Mouse (Mus musculus): ENCODE measurements at regions not wholly inside any gene's neighbourhood (a gene's known extent, or its start where the extent isn't known, plus 50 kb on each side); places are given as distances from the start of the nearest gene placed in this dataset.

DNA sequence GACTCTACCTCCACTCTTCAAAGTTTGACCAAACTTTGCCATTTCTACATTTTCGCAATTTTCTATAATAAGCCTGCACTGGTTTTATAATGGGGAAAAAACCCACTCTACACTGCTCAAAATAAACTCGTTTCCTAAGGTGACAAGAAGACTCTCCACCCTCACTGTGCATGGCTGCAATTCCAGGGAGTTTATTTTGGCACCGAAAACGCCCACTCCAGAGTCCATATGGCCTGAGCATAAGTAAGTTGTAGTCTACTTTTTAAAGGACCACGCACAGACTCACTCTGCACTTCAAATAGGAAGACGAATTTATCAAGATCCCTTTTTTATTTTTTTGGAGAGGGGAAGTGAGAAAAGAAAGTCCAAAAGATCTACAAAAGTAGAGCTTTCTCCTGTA lies 219.4 kb downstream of the Pdcd6ip start:
- no peak for DNase-seq (ENCODE audit: low read depth)

DNA sequence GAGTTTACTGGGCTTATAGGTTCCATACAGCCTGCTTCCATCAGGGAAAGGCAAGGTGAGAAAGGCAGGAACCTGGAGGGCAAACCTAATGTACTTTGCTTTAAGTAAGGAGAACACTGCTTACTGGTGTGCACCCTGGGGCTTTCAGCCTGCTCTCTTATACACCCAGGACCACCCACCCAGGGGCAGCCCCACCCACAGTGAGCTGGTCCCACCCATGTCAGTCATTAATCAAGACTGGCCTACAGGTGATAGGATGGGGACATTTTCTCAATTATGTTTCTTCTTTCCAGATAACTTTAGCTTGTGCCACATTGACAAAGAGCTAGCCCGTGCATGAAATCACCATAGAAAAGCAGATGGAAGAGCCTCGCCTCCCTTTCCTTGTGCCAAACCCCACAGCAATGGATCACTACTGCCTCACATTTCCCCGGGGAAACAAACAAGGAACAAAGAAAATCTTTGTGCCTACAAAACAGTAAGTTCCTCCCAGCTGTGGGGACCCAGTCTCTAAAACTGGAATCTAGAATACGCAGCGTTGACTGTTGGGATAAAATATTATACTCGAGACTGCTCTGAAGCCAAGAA lies 221.5 kb downstream of the Pdcd6ip start:
- no peak for DNase-seq (ENCODE audit: low read depth)

DNA sequence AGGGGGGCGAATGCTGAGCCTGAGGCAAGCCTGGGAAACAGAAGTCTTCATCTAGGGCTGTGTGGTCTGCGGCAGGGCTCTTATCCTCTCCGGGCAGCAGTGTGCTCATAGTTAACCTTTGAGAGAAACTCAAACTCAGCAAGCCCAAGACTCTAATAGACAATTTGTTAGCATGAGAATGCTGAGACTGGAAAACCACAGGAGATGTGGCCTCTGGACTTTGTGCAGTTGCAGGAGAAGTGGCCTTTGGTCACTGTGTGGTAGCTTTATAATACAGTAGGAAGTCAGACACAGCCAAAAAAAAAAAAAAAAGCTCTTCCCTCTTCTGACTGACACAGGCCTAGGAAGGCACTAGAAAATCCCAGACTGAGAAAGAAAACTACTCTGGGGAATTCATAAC lies 228.2 kb downstream of the Pdcd6ip start:
- DNase-seq (ENCODE audit: low read depth), result no peak

DNA sequence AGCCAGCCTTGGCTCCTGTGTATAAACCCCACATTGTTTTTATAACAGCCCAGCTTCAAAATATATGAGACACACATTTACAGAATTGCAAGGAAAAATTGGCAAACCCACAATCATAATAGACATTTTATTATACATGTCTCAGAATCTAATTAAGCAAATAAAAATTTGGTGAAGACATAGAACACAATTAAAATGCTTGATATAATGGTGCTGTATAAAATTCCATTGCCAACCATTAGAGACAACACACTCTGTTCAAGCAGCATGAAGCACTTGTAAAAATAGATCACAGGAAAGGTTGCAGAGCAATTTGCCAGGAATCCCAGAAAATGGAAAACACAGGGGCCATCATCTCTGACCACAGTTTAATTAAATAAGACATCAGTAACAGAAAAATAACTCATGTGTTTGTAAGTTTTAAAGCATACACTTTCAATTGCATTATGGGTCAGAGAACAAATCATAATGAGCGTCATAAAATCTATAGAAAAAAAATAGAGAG lies 229.2 kb downstream of the Pdcd6ip start:
- DNase-seq (ENCODE audit: low read depth), result no peak

DNA sequence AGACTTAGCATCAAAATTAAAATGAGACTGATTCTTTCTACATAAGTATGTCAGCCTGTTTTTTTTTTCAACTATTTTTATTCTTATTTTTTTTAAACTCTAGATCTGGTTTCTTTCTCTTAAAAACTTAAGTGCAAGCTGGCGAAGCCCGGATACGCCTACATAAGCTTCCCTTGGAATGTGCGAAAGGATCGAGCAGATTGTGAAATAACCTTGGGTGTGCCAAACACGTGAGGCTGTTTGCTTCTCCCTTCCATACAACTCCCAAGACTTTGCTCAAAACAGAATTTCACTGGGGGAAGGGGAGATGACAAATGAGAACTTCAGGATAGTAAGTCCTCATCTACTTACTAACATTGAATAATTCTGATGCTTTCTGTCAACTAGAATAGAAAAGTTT lies 236.3 kb downstream of the Pdcd6ip start:
- no peak for DNase-seq (ENCODE audit: low read depth)

DNA sequence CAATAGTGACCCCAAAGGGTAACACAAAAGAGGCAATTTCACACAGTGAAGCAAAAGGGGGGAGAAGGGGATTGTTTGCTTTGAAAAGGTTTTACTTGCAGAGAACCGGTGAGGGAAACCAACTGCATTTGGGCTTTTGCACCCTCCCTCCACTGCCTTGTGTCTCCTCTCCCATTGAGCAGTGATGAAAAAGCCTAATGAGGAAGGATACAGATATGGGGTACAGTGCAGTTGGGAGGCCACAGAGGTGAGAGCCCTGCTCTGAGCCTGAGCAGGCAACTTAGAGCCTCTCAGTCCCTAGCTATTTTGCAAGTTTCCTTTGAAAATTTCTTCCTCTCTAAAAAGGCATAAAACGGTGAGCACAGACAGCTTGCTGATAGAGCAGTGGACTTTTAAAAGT lies 245.2 kb downstream of the Pdcd6ip start:
- DNase-seq (ENCODE audit: low read depth), result no peak

DNA sequence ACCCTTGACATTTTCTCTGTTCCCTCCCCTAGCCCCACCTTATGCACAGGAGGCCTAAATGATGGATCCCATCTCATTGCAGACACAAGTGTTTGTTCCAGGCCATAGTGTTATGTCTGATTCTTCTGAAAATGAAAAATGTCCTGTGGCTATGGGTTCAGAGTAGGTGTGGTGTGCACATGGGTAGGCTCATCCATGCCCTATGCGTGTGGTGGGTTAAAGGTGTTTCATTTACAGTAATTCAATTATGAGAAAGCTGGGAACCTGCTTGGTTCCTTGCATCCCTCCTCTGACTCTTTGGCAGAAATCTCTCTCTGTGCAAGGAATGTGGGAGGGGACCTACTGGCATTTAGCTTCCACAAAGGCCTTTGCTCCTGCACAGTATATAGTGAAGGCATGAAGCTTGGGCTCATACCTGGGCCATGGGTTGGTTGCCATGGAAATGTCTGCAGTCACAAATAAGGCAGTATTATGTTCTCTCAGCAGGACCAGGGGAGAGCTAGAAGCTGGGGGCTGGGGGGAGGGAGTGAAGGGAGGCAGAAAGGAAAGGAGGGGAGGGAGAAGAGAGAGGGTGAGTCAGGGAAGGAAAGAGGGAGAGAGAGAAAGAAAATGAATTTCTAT lies 245.7 kb downstream of the Pdcd6ip start:
- DNase-seq (ENCODE audit: low read depth), result no peak

DNA sequence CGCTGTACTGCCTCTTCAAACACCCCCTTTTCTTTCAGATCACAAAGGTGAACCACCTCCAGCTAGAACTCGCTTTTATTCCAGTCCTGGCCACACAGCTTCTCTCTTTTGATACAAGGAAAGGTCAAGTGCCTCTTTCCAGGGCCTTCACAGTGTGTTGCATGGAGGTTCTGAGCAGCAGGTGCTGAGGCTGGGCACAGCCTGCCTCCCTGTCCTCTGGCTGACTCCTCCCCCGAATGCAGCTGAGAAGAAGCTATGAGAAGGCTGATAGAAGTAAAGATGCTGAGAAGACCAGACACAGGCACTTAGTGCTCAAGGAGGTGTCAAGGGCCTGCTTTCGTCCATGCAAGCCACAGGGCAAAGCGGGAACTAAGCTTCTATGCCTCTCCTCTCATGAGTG lies 248.2 kb downstream of the Pdcd6ip start:
- DNase-seq (ENCODE audit: low read depth), result no peak

DNA sequence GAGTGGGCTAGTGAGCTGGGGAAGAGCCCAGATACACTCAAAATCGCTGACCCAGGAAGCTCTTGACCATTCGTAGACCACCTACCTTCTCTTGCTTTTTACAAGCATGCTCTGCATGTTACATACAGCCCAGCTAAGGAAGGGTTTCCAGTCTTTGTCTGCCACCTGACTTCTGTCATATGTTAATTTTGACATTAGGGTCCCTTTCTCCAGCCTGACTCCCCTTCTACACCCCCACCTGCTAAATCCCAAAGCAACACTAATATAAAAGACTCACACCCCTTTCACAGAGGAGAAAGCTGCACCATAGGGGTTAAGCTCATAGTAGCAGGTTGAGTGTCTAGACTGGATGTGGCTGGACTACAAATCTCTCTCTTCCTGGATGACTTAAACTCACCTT lies 248.8 kb downstream of the Pdcd6ip start:
- DNase-seq (ENCODE audit: low read depth), result no peak

DNA sequence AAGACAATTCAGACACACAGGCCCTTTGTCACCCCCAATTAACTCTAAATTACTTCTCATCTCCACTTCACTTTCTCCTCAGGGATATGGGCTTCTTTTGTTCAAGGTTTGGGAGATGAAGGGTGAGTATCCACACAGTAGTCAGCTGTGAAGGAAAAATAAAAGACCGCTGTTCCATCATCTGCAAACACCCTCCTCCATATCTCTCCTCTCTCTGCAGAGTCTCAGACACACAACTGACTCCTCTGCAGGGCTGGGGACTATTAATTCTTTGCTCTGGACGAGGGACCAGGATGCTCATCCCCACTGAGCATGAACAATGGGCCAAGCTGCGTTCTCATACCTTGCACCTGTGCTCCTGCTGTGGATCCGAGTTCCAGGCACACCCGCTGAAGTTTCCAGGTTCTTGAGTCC lies 249.3 kb downstream of the Pdcd6ip start:
- DNase-seq (ENCODE audit: low read depth), result no peak

DNA sequence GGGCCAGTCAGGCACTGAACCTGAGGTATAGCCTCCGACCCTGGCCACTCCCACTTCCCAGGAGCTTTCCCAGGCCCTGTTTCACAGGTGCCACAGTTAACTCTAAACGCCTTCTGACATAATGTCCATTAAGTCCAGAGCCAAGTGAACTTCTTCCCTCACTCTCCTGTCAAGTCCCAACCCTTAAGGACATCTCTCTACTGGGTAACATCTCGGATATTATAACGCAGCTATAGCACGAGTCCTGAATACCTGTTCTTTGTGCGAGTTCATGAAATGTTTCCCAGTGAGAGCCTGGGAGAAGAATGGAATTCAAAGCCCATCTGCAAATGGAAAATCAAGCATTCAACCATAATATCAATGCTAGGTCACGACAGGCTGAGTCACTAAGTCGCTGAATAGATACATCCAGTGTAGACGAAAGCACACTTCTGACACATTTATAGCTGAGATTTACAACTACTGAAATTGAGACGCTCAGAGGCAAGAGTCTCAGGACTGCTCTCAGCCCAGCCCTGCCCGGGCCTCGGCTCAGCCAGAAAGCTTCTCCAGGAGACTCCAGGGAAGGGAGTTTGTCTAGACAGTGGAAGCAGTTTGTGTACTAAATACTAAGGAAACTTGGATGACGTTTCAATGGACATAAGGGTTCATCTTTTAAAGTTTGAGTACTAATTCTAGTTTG lies 250.7 kb downstream of the Pdcd6ip start:
- no peak for DNase-seq (ENCODE audit: low read depth)

DNA sequence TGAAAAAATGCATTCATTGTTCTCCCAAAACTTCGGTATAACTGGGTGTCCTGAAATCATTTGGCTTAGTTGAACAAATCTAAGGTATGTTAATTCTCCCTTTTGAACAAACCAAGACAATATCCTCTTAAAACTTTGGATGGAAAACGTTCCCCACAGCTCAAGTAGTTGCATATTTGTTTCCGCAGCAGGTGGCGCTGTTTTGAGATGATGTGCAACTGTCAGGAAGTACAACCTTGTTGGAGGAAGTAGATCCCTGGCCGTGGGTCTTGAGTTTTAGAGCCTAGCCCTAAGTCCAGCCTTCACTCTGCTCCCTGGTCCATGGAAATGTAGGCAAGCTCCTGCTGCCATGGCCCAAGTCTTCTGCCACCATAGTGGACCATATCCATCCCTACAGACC lies 252.5 kb downstream of the Pdcd6ip start:
- DNase-seq (ENCODE audit: low read depth), result no peak

DNA sequence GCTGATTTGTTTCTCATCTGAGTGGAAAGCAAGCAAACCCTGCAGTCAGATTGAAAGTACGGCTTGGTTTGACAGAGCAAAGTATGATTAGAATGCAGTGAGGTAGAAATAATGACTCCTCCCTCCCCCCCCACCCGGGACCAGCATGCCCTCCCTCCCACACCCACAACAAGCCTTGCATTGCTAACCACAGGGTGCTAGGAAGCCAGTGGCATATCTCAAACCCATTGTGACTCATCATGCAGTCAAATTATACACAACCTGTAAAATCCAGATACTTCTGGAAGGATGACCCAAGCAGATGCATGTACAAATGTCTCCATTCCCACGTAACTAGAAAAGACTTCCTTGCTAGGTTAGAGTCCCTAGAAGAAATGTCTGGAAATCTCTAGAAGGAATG lies 254.8 kb downstream of the Pdcd6ip start:
- no peak for DNase-seq (ENCODE audit: low read depth)

DNA sequence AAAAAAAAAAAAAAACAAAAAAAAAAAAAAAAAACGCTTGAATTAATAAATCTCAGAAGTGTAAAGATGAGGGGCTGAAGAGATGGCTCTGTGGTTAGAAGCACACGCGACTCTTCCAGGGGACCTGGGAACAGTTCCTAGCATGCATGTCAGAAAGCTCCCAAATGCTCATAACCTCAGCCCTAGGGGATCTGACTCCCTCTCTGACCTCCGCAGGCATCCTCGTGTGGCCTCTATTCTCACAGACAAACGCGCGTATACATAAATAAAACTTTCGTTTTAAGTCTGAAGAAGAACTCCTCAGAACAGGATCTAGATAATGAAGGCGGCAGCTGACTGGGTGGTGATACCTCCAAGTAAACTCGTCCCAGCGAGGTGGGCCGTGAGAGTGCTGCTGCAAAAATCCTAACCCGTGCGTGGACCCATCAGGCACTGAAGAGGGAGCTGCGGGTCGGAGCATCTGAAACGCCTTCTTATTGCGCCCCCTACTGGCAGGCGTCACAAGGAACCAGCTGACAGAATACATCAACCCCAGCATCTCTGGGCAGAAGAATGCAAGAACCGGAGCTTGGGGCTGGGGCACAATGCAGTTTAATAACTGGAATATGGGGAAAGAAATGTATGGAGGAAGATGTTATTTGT lies 266.2 kb downstream of the Pdcd6ip start:
- DNase-seq (ENCODE audit: low read depth), result peak; percentile 33

DNA sequence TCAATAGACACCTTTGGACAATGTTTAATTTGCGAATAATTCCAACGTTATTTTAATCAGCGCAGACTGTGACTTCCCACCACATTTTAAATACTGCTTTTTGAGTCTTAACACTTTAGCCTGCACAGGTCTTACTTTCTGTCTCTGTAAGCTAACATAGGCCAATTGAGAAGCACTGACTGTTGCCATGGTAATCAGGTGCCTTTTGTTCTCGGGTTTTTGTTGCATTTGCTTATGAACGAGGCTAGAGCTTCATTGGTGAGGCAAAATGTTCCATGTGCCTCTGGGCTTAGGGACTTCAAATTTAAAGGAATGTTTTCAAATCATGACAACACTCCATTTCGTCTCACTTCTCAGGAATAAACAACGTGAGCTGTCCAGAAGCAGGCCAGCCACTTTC lies 269.7 kb downstream of the Pdcd6ip start:
- DNase-seq (ENCODE audit: low read depth), result no peak

DNA sequence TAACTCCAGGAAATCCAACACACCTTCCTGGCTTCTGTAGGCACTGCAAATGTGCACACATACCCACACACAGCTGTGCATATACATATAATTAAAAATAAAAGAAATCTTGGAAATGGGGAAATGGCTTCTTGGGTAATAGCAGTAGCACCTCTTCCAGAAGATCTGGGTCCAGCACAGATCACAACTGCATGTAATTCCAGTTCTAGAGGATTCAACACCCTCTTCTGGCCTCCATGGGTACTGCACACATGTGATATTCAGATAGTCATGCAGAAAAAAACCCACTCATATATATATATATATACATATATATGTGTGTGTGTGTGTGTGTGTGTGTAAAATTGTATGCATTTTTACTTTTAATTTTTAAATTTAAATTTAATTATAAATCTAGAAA lies 272.1 kb downstream of the Pdcd6ip start:
- no peak for DNase-seq (ENCODE audit: low read depth)

DNA sequence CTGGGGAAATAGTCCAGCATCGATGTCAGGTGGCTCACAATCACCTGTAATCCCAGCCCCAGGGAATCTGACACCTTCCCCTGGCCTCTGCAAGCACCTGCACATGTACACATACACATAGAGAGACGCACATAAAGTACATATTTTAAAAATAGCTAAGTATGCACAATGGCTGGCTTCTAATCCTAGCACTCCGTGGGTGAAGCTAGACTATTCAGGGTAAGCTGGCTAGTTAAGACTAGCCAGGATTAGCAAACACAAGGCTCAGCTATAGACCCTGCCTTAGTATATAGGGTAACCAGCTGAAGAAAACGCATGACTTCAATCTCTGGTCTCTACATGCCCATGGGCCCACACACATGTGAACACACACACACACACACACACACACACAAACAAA lies 274.6 kb downstream of the Pdcd6ip start:
- DNase-seq (ENCODE audit: low read depth), result no peak

DNA sequence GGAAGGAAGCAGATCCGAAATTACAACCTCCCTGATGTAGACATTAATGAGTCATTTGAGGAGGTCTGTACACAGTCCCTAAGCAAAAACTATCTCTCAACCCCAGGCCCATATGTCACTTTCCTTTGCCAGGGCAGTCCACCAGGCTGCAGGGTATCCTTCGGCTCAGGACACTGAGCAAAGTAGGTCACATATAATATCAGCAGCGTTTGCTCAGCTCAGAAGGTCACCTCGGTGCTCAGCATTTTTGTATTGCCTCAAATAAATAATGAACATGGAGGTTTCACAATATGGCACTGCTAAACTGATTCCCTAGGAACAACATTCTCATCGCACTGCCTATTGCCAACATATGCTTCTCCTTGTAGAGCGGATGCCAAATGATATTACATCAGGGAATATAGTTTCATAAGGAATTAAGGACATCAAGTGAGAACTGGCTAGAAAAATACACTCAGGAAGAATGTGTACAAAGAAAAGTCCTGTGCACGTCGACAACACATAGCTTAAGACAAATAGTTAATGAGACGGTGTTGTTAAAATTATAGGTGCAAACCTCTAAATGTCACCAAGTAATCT lies 275.4 kb downstream of the Pdcd6ip start:
- DNase-seq (ENCODE audit: low read depth), result no peak

DNA sequence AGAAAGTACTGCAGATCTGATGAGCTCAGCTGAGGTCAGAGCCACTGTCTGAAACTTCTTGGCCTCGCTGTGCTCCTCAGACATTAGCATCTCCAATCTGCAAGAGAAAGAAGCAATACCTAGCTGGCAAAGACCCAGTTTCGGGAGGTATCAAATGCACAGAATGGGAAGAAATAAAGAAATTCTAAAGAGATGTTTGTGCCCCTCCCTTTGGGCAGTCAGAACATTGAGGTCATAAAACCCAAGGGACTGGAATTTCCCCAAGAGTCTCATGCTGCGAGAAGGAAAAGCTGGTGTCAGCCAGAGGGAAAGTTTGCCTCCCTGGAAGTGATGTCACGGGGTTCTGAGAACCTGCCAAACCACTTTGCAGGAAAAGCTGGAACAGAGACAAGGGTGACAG lies 277.6 kb downstream of the Pdcd6ip start:
- no peak for DNase-seq (ENCODE audit: low read depth)

DNA sequence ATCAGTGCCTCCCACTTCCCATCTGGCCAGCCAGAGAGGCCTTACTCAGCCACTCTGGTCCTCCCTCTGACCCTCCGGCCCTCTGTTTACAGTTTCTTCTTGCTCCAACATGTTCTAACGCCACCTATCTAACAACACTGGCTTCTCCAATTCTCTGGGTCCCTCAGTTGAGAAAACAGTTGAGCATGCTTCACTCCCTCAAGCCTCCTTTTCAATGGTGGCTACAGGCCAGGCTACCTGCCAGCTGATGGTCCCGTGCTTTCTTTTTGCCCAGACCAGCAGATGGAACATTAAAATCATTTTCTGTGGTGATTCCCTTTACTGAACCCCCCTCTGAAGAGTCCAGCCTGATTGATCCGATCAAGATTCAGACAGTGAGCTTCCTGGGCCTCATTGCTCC lies 280.8 kb downstream of the Pdcd6ip start:
- no peak for DNase-seq (ENCODE audit: low read depth)

DNA sequence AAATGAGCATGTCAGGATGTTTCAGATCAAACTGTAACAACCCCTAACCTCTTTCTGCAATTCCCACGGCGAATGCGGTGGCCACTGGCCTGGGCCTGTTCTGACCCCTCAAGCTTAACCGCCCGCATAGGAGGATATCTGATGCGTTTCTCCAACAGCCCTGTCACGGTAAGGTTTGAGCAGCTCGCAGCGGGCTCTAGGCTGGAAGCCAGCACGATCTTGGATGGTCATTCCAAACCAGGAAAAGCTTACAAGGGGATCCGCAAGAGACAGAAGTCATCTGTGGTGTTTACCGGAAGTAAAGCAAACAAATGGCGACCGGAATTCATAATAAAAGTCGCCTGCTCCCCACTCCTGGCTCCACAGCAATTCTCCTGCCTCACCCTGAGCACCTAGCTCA lies 281.7 kb downstream of the Pdcd6ip start:
- no peak for DNase-seq (ENCODE audit: low read depth)

DNA sequence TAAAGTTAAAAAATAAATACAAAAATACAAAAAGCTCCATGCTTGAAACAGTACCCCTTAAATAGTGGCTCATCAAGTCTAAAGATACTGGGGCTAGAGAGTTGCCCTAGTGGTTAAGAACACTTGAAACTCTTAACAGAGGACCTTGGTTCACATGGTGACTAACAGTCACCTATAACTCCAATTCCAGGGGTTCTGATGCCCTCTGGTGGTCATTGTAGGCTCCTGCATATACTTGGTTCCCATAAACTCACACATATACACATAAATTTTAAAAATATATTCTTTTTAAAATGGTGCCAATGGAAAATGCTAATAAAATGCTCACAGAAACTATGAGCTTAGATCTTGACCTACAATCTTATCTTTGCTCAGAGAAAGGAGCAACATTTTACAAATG lies 286.4 kb downstream of the Pdcd6ip start:
- DNase-seq (ENCODE audit: low read depth), result no peak

DNA sequence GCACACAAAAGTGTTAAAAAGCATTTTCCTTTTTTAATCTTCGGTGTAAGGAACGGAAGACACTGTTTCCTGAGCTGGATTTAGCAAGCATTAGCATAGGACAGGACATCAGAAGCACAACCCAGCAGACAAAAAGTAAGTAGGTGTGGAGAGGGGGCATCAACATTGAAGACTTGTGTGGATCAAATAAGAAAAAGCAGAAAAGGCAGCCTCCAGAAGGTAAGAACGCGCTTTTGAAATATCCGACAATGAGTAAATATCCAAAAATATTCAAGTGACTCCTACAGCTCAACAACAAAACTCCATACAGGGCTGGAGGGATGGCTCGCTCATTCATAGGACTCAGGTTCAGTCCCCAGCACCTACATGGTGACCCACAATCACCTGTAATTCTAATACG lies 286.9 kb downstream of the Pdcd6ip start:
- no peak for DNase-seq (ENCODE audit: low read depth)
